Mouse (Mus musculus): Measurements from ENCODE around the gene Bola3. TPM values are rescaled to one million over a fixed set of nuclear protein-coding genes. Genes with fewer than 3 reads are reported as not detected.

Gene Bola3
- polyA plus RNA-seq, 1 experiment from 2014 or later: 93.2 TPM

- H3K4me3 ChIP-seq (ENCODE audit: low read depth, low read length): no peak overlapping the region
- no peaks in the 10 kb centered on the region for H3K9me3 ChIP-seq (replicated peaks; ENCODE audit: control insufficient read depth, low read length)
- H3K27me3 ChIP-seq (replicated peaks; ENCODE audit: control insufficient read depth, insufficient read depth, low read length): no peaks in the 10 kb centered on the region
- ATAC-seq (no peak; the same call in 1 of the 2 replicates), DNase-seq (ENCODE audit: low spot score) (no peak)
- H3K4me2 ChIP-seq (ENCODE audit: low read length): no peak overlapping the region
- no peak overlapping the region for H3K9ac ChIP-seq (ENCODE audit: low read length)
- peaks cover 81% of the 10 kb centered on the region for H3K36me3 ChIP-seq (ENCODE audit: control insufficient read depth, insufficient read depth, low read length)
- WGBS: 72% methylated on average over 8 of the region's 8 CpGs
- H3K27ac ChIP-seq (ENCODE audit: low read depth, low read length): no peak overlapping the region
- H3K4me1 ChIP-seq (ENCODE audit: control insufficient read depth, insufficient read depth, low read length): no peaks in the 10 kb centered on the region
These were observed 48.8 kb downstream of the Bola3 start for GRCm38 (mm10) chr6:83397728-83398127.

GRCm38 (mm10) chr6:83399790-83400189 is 50.8 kb downstream of the Bola3 start:
- 94% methylated on average over 3 of the region's 3 CpGs for WGBS
- Histone ChIP-seq H3K27ac (ENCODE audit: low read depth, low read length) (no peak overlapping the region), H3K27me3 (replicated peaks; ENCODE audit: control insufficient read depth, insufficient read depth, low read length) (no peaks in the 10 kb centered on the region), H3K4me3 (ENCODE audit: low read depth, low read length) (no peak overlapping the region), H3K9ac (ENCODE audit: low read length) (no peak overlapping the region), H3K9me3 (replicated peaks; ENCODE audit: control insufficient read depth, low read length) (no peaks in the 10 kb centered on the region), H3K4me2 (ENCODE audit: low read length) (no peak overlapping the region), H3K4me1 (ENCODE audit: control insufficient read depth, insufficient read depth, low read length) (no peaks in the 10 kb centered on the region), H3K36me3 (ENCODE audit: control insufficient read depth, insufficient read depth, low read length) (peaks cover 92% of the 10 kb centered on the region)
- DNase-seq (ENCODE audit: low spot score) (no peak), ATAC-seq (no peak)

GRCm38 (mm10) chr6:83403481-83403880 is 54.5 kb downstream of the Bola3 start:
- Histone ChIP-seq H3K4me3 (ENCODE audit: low read depth, low read length) (no peak overlapping the region), H3K4me2 (ENCODE audit: low read length) (no peak overlapping the region), H3K36me3 (ENCODE audit: control insufficient read depth, insufficient read depth, low read length) (peaks cover 65% of the 10 kb centered on the region), H3K4me1 (ENCODE audit: control insufficient read depth, insufficient read depth, low read length) (no peaks in the 10 kb centered on the region), H3K27me3 (replicated peaks; ENCODE audit: control insufficient read depth, insufficient read depth, low read length) (no peaks in the 10 kb centered on the region), H3K9me3 (replicated peaks; ENCODE audit: control insufficient read depth, low read length) (no peaks in the 10 kb centered on the region), H3K9ac (ENCODE audit: low read length) (no peak overlapping the region), H3K27ac (ENCODE audit: low read depth, low read length) (no peak overlapping the region)
- ATAC-seq: no peak
- no peak for DNase-seq (ENCODE audit: low spot score)
- 90% methylated on average over 8 of the region's 8 CpGs for WGBS

GRCm38 (mm10) chr6:83404571-83404970 is 55.6 kb downstream of the Bola3 start:
- no peaks in the 10 kb centered on the region for H3K4me1 ChIP-seq (ENCODE audit: control insufficient read depth, insufficient read depth, low read length)
- WGBS: 94% methylated on average over 13 of the region's 13 CpGs
- no peak for DNase-seq (ENCODE audit: low spot score)
- H3K27ac ChIP-seq (ENCODE audit: low read depth, low read length): no peak overlapping the region
- no peak for ATAC-seq
- no peaks in the 10 kb centered on the region for H3K27me3 ChIP-seq (replicated peaks; ENCODE audit: control insufficient read depth, insufficient read depth, low read length)
- no peak overlapping the region for H3K4me3 ChIP-seq (ENCODE audit: low read depth, low read length)
- no peak overlapping the region for H3K4me2 ChIP-seq (ENCODE audit: low read length)
- no peaks in the 10 kb centered on the region for H3K9me3 ChIP-seq (replicated peaks; ENCODE audit: control insufficient read depth, low read length)
- H3K36me3 ChIP-seq (ENCODE audit: control insufficient read depth, insufficient read depth, low read length): peaks cover 56% of the 10 kb centered on the region
- H3K9ac ChIP-seq (ENCODE audit: low read length): no peak overlapping the region

- Histone ChIP-seq H3K9me3 (replicated peaks; ENCODE audit: control insufficient read depth, low read length) (no peaks in the 10 kb centered on the region), H3K27ac (ENCODE audit: low read depth, low read length) (no peak overlapping the region), H3K36me3 (ENCODE audit: control insufficient read depth, insufficient read depth, low read length) (peaks cover 52% of the 10 kb centered on the region), H3K4me2 (ENCODE audit: low read length) (no peak overlapping the region), H3K4me3 (ENCODE audit: low read depth, low read length) (no peak overlapping the region), H3K27me3 (replicated peaks; ENCODE audit: control insufficient read depth, insufficient read depth, low read length) (no peaks in the 10 kb centered on the region), H3K4me1 (ENCODE audit: control insufficient read depth, insufficient read depth, low read length) (peaks cover 4% of the 10 kb centered on the region; the same call in 1 of the 2 replicates), H3K9ac (ENCODE audit: low read length) (no peak overlapping the region)
- 88% methylated on average over 7 of the region's 7 CpGs for WGBS
- ATAC-seq (no peak), DNase-seq (ENCODE audit: low spot score) (no peak)
These were observed 56.6 kb downstream of the Bola3 start for GRCm38 (mm10) chr6:83405511-83406064.

GRCm38 (mm10) chr6:83408510-83408909 is 59.6 kb downstream of the Bola3 start:
- DNase-seq (ENCODE audit: low spot score): no peak
- H3K27ac ChIP-seq (ENCODE audit: low read depth, low read length): no peak overlapping the region
- no peak overlapping the region for H3K4me2 ChIP-seq (ENCODE audit: low read length)
- peaks cover 19% of the 10 kb centered on the region for H3K4me1 ChIP-seq (ENCODE audit: control insufficient read depth, insufficient read depth, low read length)
- ATAC-seq: no peak
- no peak overlapping the region for H3K4me3 ChIP-seq (ENCODE audit: low read depth, low read length)
- peaks cover 23% of the 10 kb centered on the region for H3K36me3 ChIP-seq (ENCODE audit: control insufficient read depth, insufficient read depth, low read length)
- 88% methylated on average over 9 of the region's 9 CpGs for WGBS
- no peaks in the 10 kb centered on the region for H3K9me3 ChIP-seq (replicated peaks; ENCODE audit: control insufficient read depth, low read length)
- no peak overlapping the region for H3K9ac ChIP-seq (ENCODE audit: low read length)
- no peaks in the 10 kb centered on the region for H3K27me3 ChIP-seq (replicated peaks; ENCODE audit: control insufficient read depth, insufficient read depth, low read length)

Small RNAs within 50 kb of the gene (microRNA-seq; reads per million reads assigned to microRNA genes)
- not detected for gene Mir6374

Other genes with a start within 250 kb of the Bola3 start
- 1.9 TPM in 2 replicates for gene Ccdc142, start 247.5 kb upstream of the Bola3 start, polyA plus RNA-seq (2014; fragmentation: Nextera tagmentation; extraction: Ambion mirVana)
- 1.9 and 2.7 TPM in 2 replicates for gene Gm42688, start 247.5 kb upstream of the Bola3 start, polyA plus RNA-seq (2014; fragmentation: Nextera tagmentation; extraction: Ambion mirVana)
- 128 and 154 TPM in 2 replicates for gene Mrpl53, start 240.1 kb upstream of the Bola3 start, polyA plus RNA-seq (2014; fragmentation: Nextera tagmentation; extraction: Ambion mirVana)
- gene Mogs, start 233.7 kb upstream of the Bola3 start, polyA plus RNA-seq (2014; fragmentation: Nextera tagmentation; extraction: Ambion mirVana): 8.8 and 15.0 TPM in 2 replicates
- gene Wbp1, start 227.6 kb upstream of the Bola3 start, polyA plus RNA-seq (2014; fragmentation: Nextera tagmentation; extraction: Ambion mirVana): 197 and 214 TPM in 2 replicates
- gene Ino80b, start 223.7 kb upstream of the Bola3 start, polyA plus RNA-seq (2014; fragmentation: Nextera tagmentation; extraction: Ambion mirVana): 15.6 and 17.5 TPM in 2 replicates
- 4.7 and 4.8 TPM in 2 replicates for gene Rtkn, start 213.7 kb upstream of the Bola3 start, polyA plus RNA-seq (2014; fragmentation: Nextera tagmentation; extraction: Ambion mirVana)
- gene Wdr54, start 192.8 kb upstream of the Bola3 start, polyA plus RNA-seq (2014; fragmentation: Nextera tagmentation; extraction: Ambion mirVana): 20.6 and 23.9 TPM in 2 replicates
- 5.8 and 7.5 TPM in 2 replicates for gene 1700003E16Rik, start 192.7 kb upstream of the Bola3 start, polyA plus RNA-seq (2014; fragmentation: Nextera tagmentation; extraction: Ambion mirVana)
- gene Dctn1, start 183.2 kb upstream of the Bola3 start, polyA plus RNA-seq (2014; fragmentation: Nextera tagmentation; extraction: Ambion mirVana): 101 and 133 TPM in 2 replicates
- 0.63 and 0.78 TPM in 2 replicates for gene Slc4a5, start 129.3 kb upstream of the Bola3 start, polyA plus RNA-seq (2014; fragmentation: Nextera tagmentation; extraction: Ambion mirVana)
- 25.3 and 27.2 TPM in 2 replicates for gene Mthfd2, start 23.2 kb upstream of the Bola3 start, polyA plus RNA-seq (2014; fragmentation: Nextera tagmentation; extraction: Ambion mirVana)
- gene Mob1a, start 23.1 kb upstream of the Bola3 start, polyA plus RNA-seq (2014; fragmentation: Nextera tagmentation; extraction: Ambion mirVana): 34.5 and 37.6 TPM in 2 replicates
- 34.9 and 49.5 TPM in 2 replicates for gene Tet3, start 109.9 kb downstream of the Bola3 start, polyA plus RNA-seq (2014; fragmentation: Nextera tagmentation; extraction: Ambion mirVana)
- gene Dguok, start 157.8 kb downstream of the Bola3 start, polyA plus RNA-seq (2014; fragmentation: Nextera tagmentation; extraction: Ambion mirVana): 63.9 and 71.1 TPM in 2 replicates
- 1.2 and 1.9 TPM in 2 replicates for gene Actg2, start 187.1 kb downstream of the Bola3 start, polyA plus RNA-seq (2014; fragmentation: Nextera tagmentation; extraction: Ambion mirVana)
- gene Stambp, start 223.6 kb downstream of the Bola3 start, polyA plus RNA-seq (2014; fragmentation: Nextera tagmentation; extraction: Ambion mirVana): 56.5 and 62.7 TPM in 2 replicates

Measured in forebrain, embryonic 14.5 days (tissue).